Mouse (Mus musculus) liver, postnatal 0 days (tissue): ENCODE results near the gene Lrrc47. TPM values are rescaled to one million over a fixed set of nuclear protein-coding genes. Genes with fewer than 3 reads are reported as not detected.

Source experiments
- ATAC-seq: fragments of 200-750 bp; cut with Nextera tagmentation; 2 replicates; pipeline ENCODE4 v1.8.0; 2017; ENCODE audit warnings: mild to moderate bottlenecking, moderate library complexity
- DNase-seq: peaks from one replicate; pipeline ENCODE4 v3.0.0-alpha.2; 2016
- H3K27ac ChIP-seq: fragments of 300-500 bp; sonication (generic); 2 replicates; pipeline ENCODE4 v1.5.1; 2014; ENCODE audit warnings: antibody characterized with exemption, moderate library complexity, mild to moderate bottlenecking, low read depth
- H3K27me3 ChIP-seq: fragments of 300-500 bp; sonication (generic); 2 replicates; pipeline ENCODE4 v1.6.1; 2014; ENCODE audit warnings: low read length, control low read depth, mixed read lengths; ENCODE audit not compliant: insufficient read depth
- H3K36me3 ChIP-seq: fragments of 300-500 bp; sonication (generic); replicated peaks from 2 replicates; pipeline ENCODE4 v1.6.1; 2014; ENCODE audit warnings: mild to moderate bottlenecking, control low read depth, low read length, moderate library complexity, mixed read lengths; ENCODE audit not compliant: insufficient read depth
- H3K4me1 ChIP-seq: fragments of 300-500 bp; sonication (generic); 2 replicates; pipeline ENCODE4 v1.6.1; 2014; ENCODE audit warnings: antibody characterized with exemption, mild to moderate bottlenecking, control low read depth; ENCODE audit not compliant: insufficient read depth
- H3K4me2 ChIP-seq: fragments of 300-500 bp; sonication (generic); 2 replicates; pipeline ENCODE4 v1.6.1; 2014; ENCODE audit warnings: low read depth, mild to moderate bottlenecking, low read length, moderate library complexity, mixed read lengths
- H3K4me3 ChIP-seq: fragments of 300-500 bp; sonication (generic); 2 replicates; pipeline ENCODE4 v1.5.1; 2014; ENCODE audit warnings: low read depth, low read length
- H3K9ac ChIP-seq: fragments of 300-500 bp; sonication (generic); replicated peaks from 2 replicates; pipeline ENCODE4 v1.6.1; 2014; ENCODE audit warnings: mild to moderate bottlenecking, moderate library complexity
- H3K9me3 ChIP-seq: fragments of 300-500 bp; sonication (generic); 2 replicates; pipeline ENCODE4 v1.6.1; 2016; ENCODE audit warnings: mild to moderate bottlenecking, control low read depth, low read length, mixed read lengths
- CTCF ChIP-seq: sonication (generic); IDR thresholded peaks from 2 replicates; pipeline ENCODE4 v1.5.1; 2016; ENCODE audit warnings: antibody characterized with exemption, low read depth
- EP300 ChIP-seq: IDR thresholded peaks from 2 replicates; pipeline ENCODE4 v1.6.1; 2016; ENCODE audit warnings: antibody characterized with exemption, low read depth, mild to moderate bottlenecking
- WGBS: fragments of 180-500 bp; shearing (Covaris S2); extraction: QIAGEN DNeasy Blood & Tissue Kit; methylation state at CpG from one replicate; pipeline ENCODE4 v1.1.7; 2014; ENCODE audit not compliant: insufficient replicate concordance; 5-methylcytosine and 5-hydroxymethylcytosine counted together
- polyA plus RNA-seq: library from polyadenylated mRNA; unstranded; fragments of >200 nt; fragmentation: Nextera tagmentation; extraction: Ambion mirVana; gene quantifications from 2 replicates; pipeline ENCODE4 v1.2.1, GENCODE M21; 2015

Lrrc47 gene
- polyA plus RNA-seq, 1 experiment from 2014 or later: 9.4 TPM

- Histone ChIP-seq H3K4me1 (peaks cover 15% of the 10 kb centered on the region), H3K27ac (peak overlapping the region; percentile 61), H3K27me3 (no peaks in the 10 kb centered on the region), H3K4me3 (peak overlapping the region; percentile 92), H3K9ac (peak overlapping the region; percentile 84), H3K36me3 (peaks cover 13% of the 10 kb centered on the region), H3K9me3 (no peaks in the 10 kb centered on the region), H3K4me2 (peak overlapping the region; percentile 99)
- TF ChIP-seq EP300 (no peak), CTCF (no peak)
- DNase-seq: no peak
- WGBS: under 1% methylated on average over 31 of the region's 33 CpGs
- peak; percentile 66 for ATAC-seq
These were observed 36.3 kb upstream of the Lrrc47 start for GRCm38 (mm10) chr4:153975292-153975662.

DNA sequence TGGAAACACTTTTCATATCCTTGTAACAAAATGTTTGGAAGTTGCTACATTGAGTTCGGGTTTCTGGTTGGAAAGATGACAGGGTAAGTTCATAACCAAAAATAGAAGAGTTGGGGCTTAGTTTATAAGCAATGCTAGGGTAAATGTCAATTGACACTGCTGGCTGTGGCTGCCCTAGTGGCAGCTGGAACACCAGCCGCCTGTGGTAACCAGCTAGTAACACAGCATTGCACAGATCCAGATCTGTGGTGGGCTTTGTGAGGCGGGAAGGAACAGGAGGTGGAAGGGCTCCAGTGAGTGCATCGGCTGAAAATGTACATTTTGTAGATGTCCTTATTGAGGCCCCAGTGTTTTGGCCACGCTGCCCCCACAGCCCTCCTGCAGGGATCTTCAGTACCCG lies 35.8 kb upstream of the Lrrc47 start:
- Histone ChIP-seq H3K36me3 (peaks cover 12% of the 10 kb centered on the region), H3K27me3 (no peaks in the 10 kb centered on the region), H3K4me3 (peak overlapping the region; percentile 92), H3K4me1 (peaks cover 15% of the 10 kb centered on the region), H3K4me2 (peak overlapping the region; percentile 99), H3K9ac (peak overlapping the region; percentile 84), H3K9me3 (no peaks in the 10 kb centered on the region), H3K27ac (no peak overlapping the region)
- no peak for ATAC-seq
- TF ChIP-seq EP300 (no peak), CTCF (no peak)
- 33% methylated on average over 6 of the region's 6 CpGs for WGBS
- no peak for DNase-seq

GRCm38 (mm10) chr4:153979243-153979642 lies 32.3 kb upstream of the Lrrc47 start:
- Histone ChIP-seq H3K27ac (no peak overlapping the region), H3K4me2 (no peak overlapping the region), H3K9me3 (no peaks in the 10 kb centered on the region), H3K9ac (no peak overlapping the region), H3K27me3 (no peaks in the 10 kb centered on the region), H3K4me3 (no peak overlapping the region), H3K36me3 (peaks cover 26% of the 10 kb centered on the region), H3K4me1 (peaks cover 7% of the 10 kb centered on the region)
- TF ChIP-seq CTCF (no peak), EP300 (no peak)
- DNase-seq (no peak), ATAC-seq (no peak)
- WGBS: 70% methylated on average over 10 of the region's 10 CpGs

DNA sequence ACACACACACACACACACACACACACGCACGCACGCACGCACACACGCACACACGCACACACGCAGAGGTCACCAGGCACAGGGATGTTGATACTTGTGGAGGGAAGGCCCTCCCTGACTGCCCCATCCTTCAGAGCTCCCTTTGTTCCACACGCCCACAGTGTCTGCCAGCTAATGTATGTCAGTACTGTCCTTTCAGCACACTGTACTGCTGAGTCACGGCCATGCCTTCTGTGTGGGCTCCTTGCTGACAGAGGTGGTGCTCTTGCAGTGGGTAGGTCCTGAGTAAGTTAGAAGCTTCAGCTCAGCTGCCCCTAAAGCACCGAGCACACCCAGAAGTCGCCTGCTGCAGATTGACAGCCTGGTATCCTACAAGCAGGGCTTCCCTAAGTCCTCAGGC lies 31.1 kb upstream of the Lrrc47 start:
- peaks cover 36% of the 10 kb centered on the region for H3K36me3 ChIP-seq
- ATAC-seq: no peak

GRCm38 (mm10) chr4:153992715-153993114 lies 18.8 kb upstream of the Lrrc47 start:
- Histone ChIP-seq H3K4me2 (no peak overlapping the region), H3K27ac (no peak overlapping the region), H3K4me1 (no peaks in the 10 kb centered on the region), H3K4me3 (no peak overlapping the region), H3K27me3 (no peaks in the 10 kb centered on the region), H3K9me3 (no peaks in the 10 kb centered on the region), H3K36me3 (peaks cover 65% of the 10 kb centered on the region), H3K9ac (no peak overlapping the region)
- WGBS: 84% methylated on average over 10 of the region's 10 CpGs
- ATAC-seq: no peak
- TF ChIP-seq EP300 (no peak), CTCF (no peak)
- no peak for DNase-seq

More for the DNA sequence above, 31.1 kb upstream of the Lrrc47 start:
- Histone ChIP-seq H3K27me3 (no peaks in the 10 kb centered on the region), H3K9ac (no peak overlapping the region), H3K4me3 (no peak overlapping the region), H3K9me3 (no peaks in the 10 kb centered on the region), H3K4me1 (peaks cover 7% of the 10 kb centered on the region), H3K4me2 (no peak overlapping the region), H3K27ac (no peak overlapping the region)
- DNase-seq: no peak
- TF ChIP-seq EP300 (no peak), CTCF (no peak)
- WGBS: 83% methylated on average over 11 of the region's 11 CpGs

DNA sequence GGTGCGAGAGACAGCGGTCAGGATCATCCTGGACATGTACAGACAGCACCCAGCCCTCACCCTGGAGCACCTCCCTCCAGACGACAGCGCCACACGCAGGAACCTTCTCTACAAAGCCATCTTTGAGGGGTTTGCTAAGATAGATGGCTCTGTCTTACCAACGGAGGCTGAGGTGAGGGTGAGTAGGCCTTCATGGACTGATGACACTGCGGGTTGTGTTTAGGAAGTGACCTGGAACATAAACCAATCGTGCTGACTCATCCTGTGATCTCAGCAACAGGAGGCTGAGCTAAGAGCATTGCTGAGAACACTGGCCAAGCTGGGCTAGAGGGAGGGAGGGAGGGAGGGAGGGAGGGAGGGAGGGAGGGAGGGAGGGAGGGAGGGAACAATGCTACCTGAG lies 18.0 kb upstream of the Lrrc47 start:
- WGBS: 88% methylated on average over 8 of the region's 8 CpGs
- TF ChIP-seq EP300 (no peak), CTCF (no peak)
- peaks cover 65% of the 10 kb centered on the region for H3K36me3 ChIP-seq

GRCm38 (mm10) chr4:154005488-154005887 lies 6.0 kb upstream of the Lrrc47 start:
- Histone ChIP-seq H3K36me3 (peaks cover 21% of the 10 kb centered on the region), H3K27ac (no peak overlapping the region), H3K4me3 (no peak overlapping the region), H3K9ac (no peak overlapping the region), H3K27me3 (no peaks in the 10 kb centered on the region), H3K4me1 (no peaks in the 10 kb centered on the region), H3K4me2 (no peak overlapping the region), H3K9me3 (no peaks in the 10 kb centered on the region)
- TF ChIP-seq EP300 (no peak), CTCF (no peak)
- 84% methylated on average over 5 of the region's 5 CpGs for WGBS
- ATAC-seq (no peak), DNase-seq (no peak)

More for the DNA sequence above, 18.0 kb upstream of the Lrrc47 start:
- Histone ChIP-seq H3K4me2 (no peak overlapping the region), H3K4me1 (no peaks in the 10 kb centered on the region), H3K27ac (no peak overlapping the region), H3K9ac (no peak overlapping the region), H3K4me3 (no peak overlapping the region), H3K9me3 (no peaks in the 10 kb centered on the region), H3K27me3 (no peaks in the 10 kb centered on the region)
- ATAC-seq (no peak), DNase-seq (no peak)
